Mouse (Mus musculus) hindbrain, embryonic 16.5 days (tissue): Measurements from ENCODE around the gene Xndc1. TPM values are rescaled to one million over a fixed set of nuclear protein-coding genes. Genes with fewer than 3 reads are reported as not detected.

Experiments used
- ATAC-seq: fragments of 200-750 bp; cut with Nextera tagmentation; 2 replicates; pipeline ENCODE4 v1.8.0; 2017; ENCODE audit warnings: moderate TSS enrichment, moderate library complexity
- H3K27ac ChIP-seq: fragments of 300-500 bp; sonication (generic); 2 replicates; pipeline ENCODE4 v1.5.1; 2014; ENCODE audit warnings: low read depth, mild to moderate bottlenecking, control low read depth, low read length, moderate library complexity
- H3K27me3 ChIP-seq: fragments of 300-500 bp; sonication (generic); replicated peaks from 2 replicates; pipeline ENCODE4 v1.6.1; 2014; ENCODE audit warnings: low read length; ENCODE audit not compliant: control insufficient read depth, insufficient read depth
- H3K36me3 ChIP-seq: fragments of 300-500 bp; sonication (generic); 2 replicates; pipeline ENCODE4 v1.6.1; 2014; ENCODE audit warnings: mild to moderate bottlenecking, low read length, moderate library complexity, mixed read lengths; ENCODE audit not compliant: control insufficient read depth, insufficient read depth
- H3K4me1 ChIP-seq: fragments of 300-500 bp; sonication (generic); 2 replicates; pipeline ENCODE4 v1.6.1; 2014; ENCODE audit warnings: low read depth, low read length; ENCODE audit not compliant: control insufficient read depth, insufficient read depth
- H3K4me2 ChIP-seq: fragments of 300-500 bp; sonication (generic); 2 replicates; pipeline ENCODE4 v1.6.1; 2014; ENCODE audit warnings: mild to moderate bottlenecking, low read length, control low read depth, moderate library complexity
- H3K4me3 ChIP-seq: fragments of 300-500 bp; sonication (generic); 2 replicates; pipeline ENCODE4 v1.5.1; 2014; ENCODE audit warnings: mild to moderate bottlenecking, low read length, control low read depth, moderate library complexity
- H3K9ac ChIP-seq: fragments of 300-500 bp; sonication (generic); 2 replicates; pipeline ENCODE4 v1.6.1; 2014; ENCODE audit warnings: low read depth, mild to moderate bottlenecking, control low read depth, low read length, moderate library complexity
- H3K9me3 ChIP-seq: fragments of 300-500 bp; sonication (generic); 2 replicates; pipeline ENCODE4 v1.6.1; 2014; ENCODE audit warnings: mild to moderate bottlenecking, low read length, moderate library complexity; ENCODE audit not compliant: control insufficient read depth
- WGBS: fragments of 180-500 bp; shearing (Covaris S2); extraction: QIAGEN DNeasy Blood & Tissue Kit; methylation state at CpG from one replicate; pipeline ENCODE4 v1.1.7; 2014; 5-methylcytosine and 5-hydroxymethylcytosine counted together
- polyA plus RNA-seq: library from polyadenylated mRNA; unstranded; fragments of >200 nt; fragmentation: Nextera tagmentation; extraction: Ambion mirVana; gene quantifications from 2 replicates; pipeline ENCODE4 v1.2.1, GENCODE M21; 2015

Gene Xndc1
- polyA plus RNA-seq, 1 experiment from 2014 or later, result 24.6 TPM

DNA sequence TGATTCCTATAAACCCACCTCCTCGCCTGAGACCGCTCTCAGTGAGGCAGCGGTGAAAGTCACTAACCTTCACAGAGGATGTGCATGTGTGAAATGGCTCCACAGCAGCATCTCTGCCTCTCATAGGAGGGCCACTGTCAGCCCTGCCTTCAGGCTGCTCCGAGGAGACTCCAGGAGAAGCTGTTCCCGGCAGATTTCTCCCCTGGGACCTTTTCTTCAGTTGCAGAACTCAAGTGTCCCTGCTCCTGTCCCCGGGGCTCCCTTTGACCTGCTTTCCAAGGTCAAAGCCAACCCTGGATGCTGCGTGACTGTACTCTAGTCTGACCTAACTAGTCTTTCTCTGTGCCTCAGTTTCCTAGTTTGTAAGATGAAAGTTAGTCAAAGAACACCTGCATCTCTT, 43.9 kb downstream of the Xndc1 start, which contains the start of gene Art5:
Gene Art5, minus strand, starts transcription at position 319 of the 400 bp plus-strand sequence.
- no peak for ATAC-seq
- WGBS, result 78% methylated on average over 7 of the region's 7 CpGs
- H3K36me3 ChIP-seq, result no peaks in the 10 kb centered on the region
- no peak within 1 kb of the TSS for H3K9ac ChIP-seq
- no peaks in the 10 kb centered on the region for H3K27me3 ChIP-seq
- H3K4me1 ChIP-seq, result no peaks in the 10 kb centered on the region; the same call in 1 of the 2 replicates
- H3K4me3 ChIP-seq, result no peak within 1 kb of the TSS
- H3K27ac ChIP-seq, result no peak within 1 kb of the TSS
- no peak within 1 kb of the TSS for H3K4me2 ChIP-seq
- no peaks in the 10 kb centered on the region for H3K9me3 ChIP-seq

DNA sequence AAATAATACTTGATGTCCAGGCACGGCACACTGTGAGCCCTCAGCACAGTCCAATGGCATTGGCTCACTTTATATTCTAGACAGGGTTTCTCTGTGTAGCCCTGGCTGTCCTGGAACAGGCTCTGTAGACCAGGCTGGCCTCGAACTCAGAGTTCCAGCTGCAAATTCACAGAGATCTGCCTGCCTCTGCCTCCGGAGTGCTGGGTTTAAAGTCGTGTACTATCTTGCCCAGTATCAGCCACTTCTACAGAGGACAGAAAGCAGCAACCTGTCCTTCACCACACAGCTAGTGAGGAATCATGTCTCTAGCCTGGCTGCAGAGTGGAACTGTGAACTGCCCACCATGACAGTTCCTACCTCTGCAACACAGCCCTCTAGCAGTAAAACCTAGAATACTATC, 44.4 kb downstream of the Xndc1 start:
- H3K9me3 ChIP-seq, result no peaks in the 10 kb centered on the region
- H3K36me3 ChIP-seq, result no peaks in the 10 kb centered on the region
- no peak overlapping the region for H3K9ac ChIP-seq
- no peaks in the 10 kb centered on the region; the same call in 1 of the 2 replicates for H3K4me1 ChIP-seq
- no peaks in the 10 kb centered on the region for H3K27me3 ChIP-seq
- no peak overlapping the region for H3K4me2 ChIP-seq
- no peak overlapping the region for H3K27ac ChIP-seq
- no peak overlapping the region for H3K4me3 ChIP-seq
- 88% methylated on average over 4 of the region's 4 CpGs for WGBS
- no peak for ATAC-seq

DNA sequence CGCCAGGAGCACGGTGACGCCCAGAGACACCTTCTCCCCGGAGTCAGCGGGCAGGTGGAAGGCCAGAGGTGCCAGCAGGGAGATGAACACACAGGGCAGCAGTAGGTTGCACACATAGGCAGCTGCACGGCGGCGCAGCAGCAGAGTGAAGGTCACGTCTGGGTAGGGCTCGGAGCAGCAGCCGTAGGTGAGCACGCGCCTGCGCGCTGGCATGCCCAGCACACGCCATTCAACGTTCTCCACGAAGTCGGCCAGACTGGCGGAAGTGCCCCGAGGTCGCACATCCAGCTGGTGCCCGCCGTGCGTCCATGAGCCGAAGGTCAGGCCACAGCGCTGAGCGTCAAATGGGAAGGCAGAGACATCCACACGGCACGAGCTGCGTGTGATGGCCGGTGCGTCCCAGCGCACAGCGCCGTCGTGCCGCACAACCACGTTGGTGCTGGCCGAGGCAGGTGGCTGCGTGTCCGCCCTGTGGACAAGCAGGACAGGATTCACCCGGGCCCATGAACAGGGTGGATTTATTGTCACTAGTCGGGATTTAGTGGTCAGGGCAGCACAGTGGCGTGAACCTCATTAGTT, 47.9 kb downstream of the Xndc1 start:
- Histone ChIP-seq H3K4me3 (no peak overlapping the region), H3K4me1 (no peaks in the 10 kb centered on the region), H3K9ac (no peak overlapping the region), H3K27me3 (no peaks in the 10 kb centered on the region), H3K27ac (no peak overlapping the region), H3K4me2 (no peak overlapping the region), H3K36me3 (peaks cover 4% of the 10 kb centered on the region; the same call in 1 of the 2 replicates), H3K9me3 (no peaks in the 10 kb centered on the region)
- WGBS, result 79% methylated on average over 45 of the region's 45 CpGs
- no peak for ATAC-seq

DNA sequence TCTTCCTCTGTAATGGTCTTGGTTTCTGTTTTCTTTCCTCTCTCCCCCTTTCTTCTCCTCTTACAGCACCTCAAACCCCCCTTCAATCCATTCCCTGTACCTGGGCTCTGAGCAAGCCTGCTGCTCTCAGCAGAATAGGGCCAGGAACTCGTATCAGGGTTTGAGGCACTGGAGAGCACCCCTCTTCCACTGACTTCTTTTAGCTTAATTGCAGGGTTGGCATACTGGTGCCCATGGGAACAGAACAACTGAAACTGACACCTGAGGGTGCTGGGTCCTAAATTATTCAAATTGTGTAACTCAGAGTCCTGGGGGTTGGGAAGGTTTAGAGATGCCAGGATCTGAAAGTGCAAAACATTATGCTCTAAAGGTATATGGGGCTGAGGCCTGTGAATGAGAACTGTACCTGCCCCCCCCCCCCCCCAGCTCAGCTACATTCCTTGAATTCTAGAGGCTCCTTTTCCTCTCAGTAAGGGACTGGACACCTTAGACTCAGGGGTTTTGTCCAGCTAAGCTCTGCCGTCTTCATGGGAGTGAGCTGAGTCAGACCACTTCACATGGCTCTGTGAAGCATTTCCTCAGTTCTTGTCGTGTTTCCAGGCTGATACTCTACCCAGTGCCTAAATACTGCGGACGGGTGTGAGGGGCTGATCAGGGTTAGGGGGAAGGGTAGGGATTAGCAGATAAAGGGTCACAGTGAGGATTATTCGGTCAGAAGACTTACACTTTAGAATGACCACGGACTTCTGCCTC, 51.4 kb downstream of the Xndc1 start, which contains the start of gene Chrna10:
Gene Chrna10, minus strand, starts transcription at position 250 of the 753 bp plus-strand sequence.
- no peak within 1 kb of the TSS for H3K4me3 ChIP-seq
- H3K4me2 ChIP-seq, result no peak within 1 kb of the TSS
- peaks cover 28% of the 10 kb centered on the region for H3K36me3 ChIP-seq
- no peak within 1 kb of the TSS for H3K9ac ChIP-seq
- no peak for ATAC-seq
- H3K4me1 ChIP-seq, result no peaks in the 10 kb centered on the region
- no peak within 1 kb of the TSS for H3K27ac ChIP-seq
- H3K9me3 ChIP-seq, result no peaks in the 10 kb centered on the region
- WGBS, result 64% methylated on average over 7 of the region's 7 CpGs
- H3K27me3 ChIP-seq, result no peaks in the 10 kb centered on the region

DNA sequence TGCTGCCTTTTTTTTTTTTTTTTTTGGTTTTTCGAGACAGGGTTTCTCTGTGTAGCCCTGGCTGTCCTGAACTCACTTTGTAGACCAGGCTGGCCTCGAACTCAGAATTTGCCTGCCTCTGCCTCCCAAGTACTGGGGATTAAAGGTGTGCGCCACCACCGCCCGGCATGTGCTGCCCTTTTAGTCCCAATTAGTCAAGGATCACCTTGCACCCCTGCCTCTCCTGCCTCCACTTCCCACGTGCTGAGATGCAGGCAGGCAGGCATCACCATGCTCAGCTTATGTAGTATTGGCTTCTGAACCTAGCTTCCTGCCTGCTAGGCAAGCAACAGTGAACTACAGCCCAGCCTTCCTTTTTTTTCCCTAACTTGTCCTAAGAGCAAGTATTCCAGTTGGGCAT, 52.1 kb downstream of the Xndc1 start:
- 81% methylated on average over 6 of the region's 6 CpGs for WGBS
- no peak overlapping the region for H3K27ac ChIP-seq
- no peaks in the 10 kb centered on the region for H3K4me1 ChIP-seq
- H3K27me3 ChIP-seq, result no peaks in the 10 kb centered on the region
- no peak for ATAC-seq
- H3K9ac ChIP-seq, result no peak overlapping the region
- H3K9me3 ChIP-seq, result no peaks in the 10 kb centered on the region
- no peak overlapping the region for H3K4me3 ChIP-seq
- no peak overlapping the region for H3K4me2 ChIP-seq
- peaks cover 33% of the 10 kb centered on the region for H3K36me3 ChIP-seq

DNA sequence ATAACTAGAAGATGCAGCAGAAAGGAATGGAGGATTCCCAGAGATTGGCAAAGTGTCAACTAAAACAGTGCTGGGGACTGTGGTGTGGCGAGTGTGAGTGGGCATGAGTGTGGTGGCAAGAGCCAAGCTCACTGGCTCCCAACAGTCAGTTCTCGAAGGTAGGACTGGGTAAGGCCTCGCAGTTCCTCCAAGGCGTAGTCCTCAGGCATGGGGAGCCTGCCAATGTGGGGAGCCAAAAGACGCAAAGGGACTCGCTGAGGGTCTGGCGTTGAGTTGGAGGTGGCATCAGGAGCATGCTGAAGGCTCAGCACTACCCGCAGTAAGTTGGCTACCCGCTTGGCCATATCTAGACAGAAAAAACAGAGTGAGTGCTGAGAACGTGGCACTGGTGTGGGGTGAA, 55.0 kb downstream of the Xndc1 start:
- no peak overlapping the region for H3K9ac ChIP-seq
- H3K4me1 ChIP-seq, result no peaks in the 10 kb centered on the region
- WGBS, result 94% methylated on average over 10 of the region's 10 CpGs
- no peak for ATAC-seq
- H3K4me3 ChIP-seq, result no peak overlapping the region
- no peak overlapping the region for H3K27ac ChIP-seq
- no peaks in the 10 kb centered on the region for H3K27me3 ChIP-seq
- peaks cover 59% of the 10 kb centered on the region for H3K36me3 ChIP-seq
- no peak overlapping the region for H3K4me2 ChIP-seq
- H3K9me3 ChIP-seq, result no peaks in the 10 kb centered on the region

DNA sequence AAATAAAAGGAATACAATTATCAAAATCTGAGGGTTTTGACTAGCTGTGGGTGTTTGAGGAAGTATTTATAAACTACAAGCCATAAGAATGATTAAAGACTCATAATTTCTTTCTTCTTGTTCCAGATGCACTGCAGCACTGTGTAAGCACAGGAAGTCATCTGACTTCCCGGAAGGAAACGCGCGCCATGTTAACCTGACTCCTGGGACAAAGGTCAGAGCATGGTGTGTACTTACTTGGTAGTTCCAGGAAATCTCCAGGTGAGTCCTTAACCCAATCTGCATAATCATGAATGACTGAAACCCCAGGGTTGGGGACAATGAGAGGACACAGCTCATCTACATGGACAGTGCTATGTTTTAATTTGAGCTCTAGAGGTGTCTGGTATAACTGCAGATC, 67.1 kb downstream of the Xndc1 start:
- Histone ChIP-seq H3K27me3 (no peaks in the 10 kb centered on the region), H3K9me3 (no peaks in the 10 kb centered on the region), H3K4me3 (no peak overlapping the region), H3K4me2 (no peak overlapping the region), H3K4me1 (no peaks in the 10 kb centered on the region), H3K27ac (no peak overlapping the region), H3K36me3 (peaks cover 37% of the 10 kb centered on the region), H3K9ac (no peak overlapping the region)
- no peak for ATAC-seq
- WGBS, result 90% methylated on average over 4 of the region's 4 CpGs

Other genes starting within 250 kb of the Xndc1 start
- gene Phox2a, start 247.2 kb upstream of the Xndc1 start, polyA plus RNA-seq, result 1.1 and 1.8 TPM in 2 replicates
- gene Inppl1, start 227.3 kb upstream of the Xndc1 start, polyA plus RNA-seq, result 9.3 and 14.3 TPM in 2 replicates
- 1.5 and 2.5 TPM in 2 replicates for gene Folr2, start 208.3 kb upstream of the Xndc1 start, polyA plus RNA-seq
- 72.2 and 72.7 TPM in 2 replicates for gene Anapc15, start 201.8 kb upstream of the Xndc1 start, polyA plus RNA-seq
- 60.3 and 70.1 TPM in 2 replicates for gene Folr1, start 194.7 kb upstream of the Xndc1 start, polyA plus RNA-seq
- 159 and 164 TPM in 2 replicates for gene Lamtor1, start 159.6 kb upstream of the Xndc1 start, polyA plus RNA-seq
- 0.38 and 0.62 TPM in 2 replicates for gene Tomt, start 159.2 kb upstream of the Xndc1 start, polyA plus RNA-seq
- gene Lrrc51, start 131.6 kb upstream of the Xndc1 start, polyA plus RNA-seq, result 11.6 and 15.0 TPM in 2 replicates
- gene Numa1, start 131.4 kb upstream of the Xndc1 start, polyA plus RNA-seq, result 32.7 and 38.9 TPM in 2 replicates
- gene Il18bp, start 46.8 kb upstream of the Xndc1 start, polyA plus RNA-seq, result 4.1 and 4.7 TPM in 2 replicates
- 35.0 and 35.9 TPM in 2 replicates for gene Rnf121, start within 50 bp of the Xndc1 start, polyA plus RNA-seq
- 0.63 and 1.3 TPM in 2 replicates for gene Xntrpc, start 202 bp downstream of the Xndc1 start, polyA plus RNA-seq
- gene Trpc2, start 17.6 kb downstream of the Xndc1 start, polyA plus RNA-seq, result not detected in 2 replicates
- 0.19 and 1.4 TPM in 2 replicates for gene Art1, start 36.2 kb downstream of the Xndc1 start, polyA plus RNA-seq
- gene Art5, start 44.0 kb downstream of the Xndc1 start, polyA plus RNA-seq, result 0.23 and 0.35 TPM in 2 replicates
- gene Chrna10, start 51.3 kb downstream of the Xndc1 start, polyA plus RNA-seq, result not detected in 2 replicates
- gene Nup98, start 144.7 kb downstream of the Xndc1 start, polyA plus RNA-seq, result 15.1 and 19.4 TPM in 2 replicates
- gene Pgap2, start 144.7 kb downstream of the Xndc1 start, polyA plus RNA-seq, result 63.5 and 67.0 TPM in 2 replicates
- gene Rhog, start 190.5 kb downstream of the Xndc1 start, polyA plus RNA-seq, result 19.5 and 20.9 TPM in 2 replicates
- 15.1 and 17.4 TPM in 2 replicates for gene Stim1, start 202.3 kb downstream of the Xndc1 start, polyA plus RNA-seq